Mouse (Mus musculus) bone marrow macrophage, adult 2 months (primary cell): ENCODE results near the gene Gm6408. TPM values are rescaled to one million over a fixed set of nuclear protein-coding genes. Genes with fewer than 3 reads are reported as not detected.
"Not testable (repeated sequence)": the region's sequence is repeated elsewhere in the genome, so short reads cannot be mapped to it uniquely, and the experiment has no call there.

Experiments
- H3K27ac ChIP-seq: 2 replicates; pipeline ENCODE4 v1.5.1; 2012; ENCODE audit warnings: low read depth, low read length; ENCODE audit not compliant: insufficient read depth
- H3K4me1 ChIP-seq: 2 replicates; pipeline ENCODE4 v1.6.1; 2012; ENCODE audit warnings: low read length; ENCODE audit not compliant: control insufficient read depth, insufficient read depth
- H3K4me3 ChIP-seq: 2 replicates; pipeline ENCODE4 v1.5.1; 2012; ENCODE audit warnings: mild to moderate bottlenecking, low read length, moderate library complexity; ENCODE audit not compliant: insufficient read depth
- CTCF ChIP-seq: IDR thresholded peaks from 2 replicates; pipeline ENCODE4 v1.5.1; 2012; ENCODE audit warnings: low read depth, mild to moderate bottlenecking, low read length, moderate library complexity
- POLR2A ChIP-seq: IDR thresholded peaks from 2 replicates; pipeline ENCODE4 v1.6.1; 2012; ENCODE audit warnings: mild to moderate bottlenecking, low read depth, low read length, borderline replicate concordance
- polyA plus RNA-seq: library from polyadenylated mRNA; stranded (reverse); fragments of >200 nt; gene quantifications from 2 replicates; pipeline ENCODE4 v1.2.4, GENCODE M21; 2012; ENCODE audit not compliant: missing spikeins, insufficient read depth, insufficient read length

The Gm6408 gene
- polyA plus RNA-seq, 1 experiment = not detected

DNA sequence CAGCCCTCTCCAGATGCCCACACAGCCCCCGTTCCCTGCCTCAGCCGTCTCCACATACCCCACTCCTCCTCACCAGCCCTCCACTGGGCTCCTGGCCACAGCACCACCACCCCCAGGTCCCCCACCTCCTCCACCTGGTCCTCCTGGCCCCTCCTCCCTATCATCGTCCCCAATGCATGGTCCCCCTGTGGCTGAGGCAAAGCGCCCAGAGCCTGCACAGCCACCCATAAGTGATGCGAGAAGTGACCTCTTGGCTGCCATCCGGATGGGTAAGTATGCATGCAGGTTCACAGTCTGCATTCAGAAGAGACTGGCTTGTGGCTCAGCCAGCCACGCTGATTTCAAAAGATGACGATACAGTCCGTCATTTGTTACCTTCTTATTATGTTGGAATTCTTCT, 13.5 kb upstream of the Gm6408 start:
- Histone ChIP-seq H3K27ac (no peak overlapping the region), H3K4me1 (no peaks in the 10 kb centered on the region), H3K4me3 (no peak overlapping the region)
- TF ChIP-seq POLR2A = no peak
- no peak for TF ChIP-seq CTCF

DNA sequence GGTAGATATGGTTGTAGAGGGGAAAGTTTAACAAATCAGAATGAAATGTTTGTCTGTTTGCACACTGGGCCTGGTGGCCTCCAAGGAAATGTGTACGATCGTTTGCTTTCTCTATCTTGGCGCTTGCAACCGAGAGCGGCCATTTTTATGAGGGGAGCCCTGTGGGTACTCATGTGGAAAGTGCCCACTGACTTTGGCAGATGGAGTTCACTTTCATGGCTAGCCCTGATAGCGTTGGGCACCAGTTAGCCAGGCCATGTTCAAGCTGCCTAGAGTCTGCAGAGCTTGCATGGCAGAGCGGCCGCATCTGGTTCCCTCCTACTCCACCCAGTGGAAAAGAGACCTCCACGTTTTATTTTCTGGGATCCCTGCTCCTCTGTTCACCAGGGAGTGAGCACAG, 10.9 kb upstream of the Gm6408 start:
- Histone ChIP-seq H3K4me3 (no peak overlapping the region), H3K4me1 (no peaks in the 10 kb centered on the region), H3K27ac (no peak overlapping the region)
- TF ChIP-seq CTCF (no peak), POLR2A (no peak)

DNA sequence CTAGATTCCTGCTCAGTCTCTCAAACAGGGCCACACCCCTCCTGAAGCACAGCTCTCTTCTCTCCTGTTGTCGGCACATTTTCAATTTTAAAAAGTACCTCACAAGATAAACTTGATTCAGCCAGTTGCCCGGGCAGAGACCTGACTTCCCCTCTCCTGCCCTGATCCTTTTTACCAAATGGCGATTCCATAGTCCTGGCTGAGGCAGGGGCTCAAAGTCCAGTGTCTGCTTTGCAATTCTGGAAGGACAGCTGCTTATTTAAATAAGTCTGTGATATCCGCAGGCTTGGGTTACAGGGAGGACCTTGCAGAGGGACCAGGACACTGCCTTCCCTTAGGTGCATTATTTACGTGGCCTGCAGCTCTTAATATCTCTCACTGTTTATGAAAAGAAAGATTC, 10.5 kb upstream of the Gm6408 start:
- no peak overlapping the region for H3K27ac ChIP-seq

DNA sequence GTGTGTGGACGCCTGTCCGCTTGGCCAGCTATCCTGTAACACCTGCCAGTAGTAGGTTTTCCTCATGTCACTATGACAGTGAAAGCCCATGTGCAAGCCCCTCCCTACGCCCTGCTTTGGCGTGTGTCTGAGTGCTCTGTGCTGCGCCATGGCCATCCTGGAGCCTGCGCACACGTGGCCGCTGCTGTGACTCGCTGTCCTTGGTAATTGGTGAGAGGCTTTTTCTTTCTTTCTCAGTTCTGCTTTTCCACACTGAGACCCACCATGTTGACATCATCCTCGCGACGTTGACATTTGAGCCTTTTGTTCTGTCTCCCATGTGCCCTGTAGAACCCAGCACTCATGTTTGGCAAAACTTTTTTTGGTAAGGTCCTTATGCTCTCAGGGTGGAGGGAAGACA, 9.9 kb upstream of the Gm6408 start:
- no peak overlapping the region for H3K4me3 ChIP-seq
- TF ChIP-seq POLR2A (no peak), CTCF (no peak)
- H3K4me1 ChIP-seq = no peaks in the 10 kb centered on the region
- no peak overlapping the region for H3K27ac ChIP-seq

More for the DNA sequence above, 10.5 kb upstream of the Gm6408 start:
- Histone ChIP-seq H3K4me3 (no peak overlapping the region), H3K4me1 (no peaks in the 10 kb centered on the region)
- no peak for TF ChIP-seq CTCF
- TF ChIP-seq POLR2A = no peak

DNA sequence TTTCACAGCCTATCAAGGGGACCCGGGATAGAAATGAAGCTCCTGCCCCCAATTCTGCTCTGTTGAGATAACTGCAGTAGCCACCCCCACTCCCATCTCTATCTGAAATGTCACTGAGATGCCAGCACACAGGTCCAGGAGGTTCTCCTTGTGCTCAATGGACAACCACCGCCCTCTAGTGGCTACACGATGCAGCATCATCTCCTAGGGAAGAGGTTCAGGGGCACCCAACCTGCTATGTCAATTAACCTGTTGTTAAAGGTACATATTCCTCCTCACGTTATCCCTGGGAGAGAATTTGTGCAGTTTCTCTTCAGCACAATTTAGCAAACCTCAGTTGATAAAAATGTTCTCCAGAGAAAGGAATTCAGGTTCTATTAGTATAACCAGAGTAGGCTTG, 2.2 kb upstream of the Gm6408 start:
- H3K4me3 ChIP-seq, H3K27ac ChIP-seq, H3K4me1 ChIP-seq: not testable (repeated sequence)

DNA sequence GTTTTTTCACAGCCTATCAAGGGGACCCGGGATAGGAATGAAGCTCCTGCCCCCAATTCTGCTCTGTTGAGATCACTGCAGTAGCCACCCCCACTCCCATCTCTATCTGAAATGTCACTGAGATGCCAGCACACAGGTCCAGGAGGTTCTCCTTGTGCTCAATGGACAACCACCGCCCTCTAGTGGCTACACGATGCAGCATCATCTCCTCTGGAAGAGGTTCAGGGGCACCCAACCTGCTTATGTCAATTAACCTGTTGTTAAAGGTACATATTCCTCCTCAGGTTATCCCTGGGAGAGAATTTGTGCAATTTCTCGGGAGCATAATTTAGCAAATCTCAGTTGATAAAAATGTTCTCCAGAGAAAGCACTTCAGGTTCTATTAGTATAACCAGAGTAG, 7.2 kb downstream of the Gm6408 start:
- H3K4me3 ChIP-seq, H3K27ac ChIP-seq, H3K4me1 ChIP-seq: not testable (repeated sequence)

DNA sequence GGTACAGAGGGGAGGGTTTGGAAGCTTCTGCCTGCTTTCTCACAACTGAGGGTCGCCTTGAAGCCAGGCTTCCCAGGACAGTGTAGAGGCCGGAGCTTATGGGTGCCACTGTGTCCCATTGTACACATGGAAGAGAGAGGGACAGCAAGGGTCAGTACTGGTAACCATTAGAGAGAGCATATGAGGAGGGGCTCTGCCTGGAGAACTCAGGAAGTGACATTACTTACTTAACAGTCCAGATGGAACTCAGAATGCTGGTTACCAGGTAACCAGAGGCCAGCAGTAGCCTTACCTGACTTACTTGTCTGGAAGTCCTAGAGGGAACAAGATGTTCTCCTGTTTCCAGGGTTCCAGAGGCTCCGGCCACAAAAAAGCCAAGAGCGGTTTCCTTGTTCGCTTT, 9.3 kb downstream of the Gm6408 start, which contains the start of gene Gm6370:
Gene Gm6370, plus strand, starts transcription at position 301 of the 400 bp plus-strand sequence.
- not testable (repeated sequence) for H3K4me3 ChIP-seq, H3K27ac ChIP-seq, H3K4me1 ChIP-seq

DNA sequence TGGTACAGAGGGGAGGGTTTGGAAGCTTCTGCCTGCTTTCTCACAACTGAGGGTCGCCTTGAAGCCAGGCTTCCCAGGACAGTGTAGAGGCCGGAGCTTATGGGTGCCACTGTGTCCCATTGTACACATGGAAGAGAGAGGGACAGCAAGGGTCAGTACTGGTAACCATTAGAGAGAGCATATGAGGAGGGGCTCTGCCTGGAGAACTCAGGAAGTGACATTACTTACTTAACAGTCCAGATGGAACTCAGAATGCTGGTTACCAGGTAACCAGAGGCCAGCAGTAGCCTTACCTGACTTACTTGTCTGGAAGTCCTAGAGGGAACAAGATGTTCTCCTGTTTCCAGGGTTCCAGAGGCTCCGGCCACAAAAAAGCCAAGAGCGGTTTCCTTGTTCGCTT, 20.3 kb downstream of the Gm6408 start, which contains the start of gene 4930449I24Rik:
Gene 4930449I24Rik, plus strand, starts transcription at position 301 of the 400 bp plus-strand sequence.
- H3K4me1 ChIP-seq, H3K27ac ChIP-seq, H3K4me3 ChIP-seq: not testable (repeated sequence)

DNA sequence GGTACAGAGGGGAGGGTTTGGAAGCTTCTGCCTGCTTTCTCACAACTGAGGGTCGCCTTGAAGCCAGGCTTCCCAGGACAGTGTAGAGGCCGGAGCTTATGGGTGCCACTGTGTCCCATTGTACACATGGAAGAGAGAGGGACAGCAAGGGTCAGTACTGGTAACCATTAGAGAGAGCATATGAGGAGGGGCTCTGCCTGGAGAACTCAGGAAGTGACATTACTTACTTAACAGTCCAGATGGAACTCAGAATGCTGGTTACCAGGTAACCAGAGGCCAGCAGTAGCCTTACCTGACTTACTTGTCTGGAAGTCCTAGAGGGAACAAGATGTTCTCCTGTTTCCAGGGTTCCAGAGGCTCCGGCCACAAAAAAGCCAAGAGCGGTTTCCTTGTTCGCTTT, 32.1 kb downstream of the Gm6408 start, which contains the start of gene Gm3402:
Gene Gm3402, plus strand, starts transcription at position 301 of the 400 bp plus-strand sequence.
- H3K27ac ChIP-seq, H3K4me1 ChIP-seq, H3K4me3 ChIP-seq: not testable (repeated sequence)

DNA sequence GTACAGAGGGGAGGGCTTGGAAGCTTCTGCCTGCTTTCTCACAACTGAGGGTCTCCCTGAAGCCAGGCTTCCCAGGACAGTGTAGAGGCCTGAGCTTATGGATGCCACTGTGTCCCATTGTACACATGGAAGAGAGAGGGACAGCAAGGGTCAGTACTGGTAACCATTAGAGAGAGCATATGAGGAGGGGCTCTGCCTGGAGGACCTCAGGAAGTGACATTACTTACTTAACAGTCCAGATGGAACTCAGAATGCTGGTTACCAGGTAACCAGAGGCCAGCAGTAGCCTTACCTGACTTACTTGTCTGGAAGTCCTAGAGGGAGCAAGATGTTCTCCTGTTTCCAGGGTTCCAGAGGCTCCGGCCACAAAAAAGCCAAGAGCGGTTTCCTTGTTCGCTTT, 43.7 kb downstream of the Gm6408 start, which contains the start of gene Gm3404:
Gene Gm3404, plus strand, starts transcription at position 301 of the 400 bp plus-strand sequence.
- not testable (repeated sequence) for H3K4me3 ChIP-seq, H3K4me1 ChIP-seq, H3K27ac ChIP-seq

Other genes starting within 250 kb of the Gm6408 start
- not detected in 2 replicates for gene Wasf3, start 97.0 kb upstream of the Gm6408 start, polyA plus RNA-seq
- gene Gm6370, start 9.4 kb downstream of the Gm6408 start, polyA plus RNA-seq = not detected in 2 replicates
- not detected in 2 replicates for gene 4930449I24Rik, start 20.4 kb downstream of the Gm6408 start, polyA plus RNA-seq
- gene Gm3402, start 32.2 kb downstream of the Gm6408 start, polyA plus RNA-seq = not detected in 2 replicates
- not detected in 2 replicates for gene Gm3404, start 43.8 kb downstream of the Gm6408 start, polyA plus RNA-seq
- not detected in 2 replicates for gene Gm3409, start 55.7 kb downstream of the Gm6408 start, polyA plus RNA-seq
- not detected in 2 replicates for gene Gm3415, start 74.2 kb downstream of the Gm6408 start, polyA plus RNA-seq
- gene Gpr12, start 103.3 kb downstream of the Gm6408 start, polyA plus RNA-seq = not detected in 2 replicates